Mouse (Mus musculus) splenic B cell, adult 2 months (primary cell): ENCODE data around the gene Fcrlb.
A peak's percentile ranks its signal among the peaks of the same experiment; 100 is the strongest.

Experiments used
- DNase-seq: peaks from one replicate; pipeline ENCODE4 v3.0.0-alpha.2; 2011; ENCODE audit warnings: low read depth, low spot score
- H3K27me3 ChIP-seq: 2 replicates; pipeline ENCODE4 v1.6.1; 2012; ENCODE audit warnings: mild to moderate bottlenecking, low read length, moderate library complexity, mixed read lengths; ENCODE audit not compliant: control insufficient read depth, poor library complexity, insufficient read depth, severe bottlenecking
- H3K36me3 ChIP-seq: 2 replicates; pipeline ENCODE4 v1.6.1; 2012; ENCODE audit warnings: mild to moderate bottlenecking, low read length, moderate library complexity, mixed read lengths; ENCODE audit not compliant: control insufficient read depth, poor library complexity, insufficient read depth, severe bottlenecking

Gene Fcrlb

GRCm38 (mm10) chr1:170896651-170897281 lies 16.0 kb downstream of the Fcrlb start:
- DNase-seq: peak; percentile 74
- Histone ChIP-seq H3K36me3 (no peaks in the 10 kb centered on the region), H3K27me3 (no peaks in the 10 kb centered on the region)

GRCm38 (mm10) chr1:170894603-170895602 lies 17.8 kb downstream of the Fcrlb start:
- Histone ChIP-seq H3K27me3 (no peaks in the 10 kb centered on the region), H3K36me3 (no peaks in the 10 kb centered on the region)
- peak; percentile 85 for DNase-seq

- DNase-seq: no peak
- H3K27me3 ChIP-seq: no peaks in the 10 kb centered on the region
- H3K36me3 ChIP-seq: no peaks in the 10 kb centered on the region
These were observed 20.5 kb downstream of the Fcrlb start for GRCm38 (mm10) chr1:170892279-170892678.

- DNase-seq: no peak
- Histone ChIP-seq H3K27me3 (no peaks in the 10 kb centered on the region), H3K36me3 (no peaks in the 10 kb centered on the region)
These were observed 21.1 kb downstream of the Fcrlb start for GRCm38 (mm10) chr1:170891646-170892045.

- Histone ChIP-seq H3K36me3 (no peaks in the 10 kb centered on the region), H3K27me3 (no peaks in the 10 kb centered on the region)
- DNase-seq: no peak
These were observed 23.4 kb downstream of the Fcrlb start for GRCm38 (mm10) chr1:170889310-170889709.

GRCm38 (mm10) chr1:170886044-170886458 lies 26.7 kb downstream of the Fcrlb start:
- Histone ChIP-seq H3K36me3 (no peaks in the 10 kb centered on the region), H3K27me3 (no peaks in the 10 kb centered on the region)
- DNase-seq: no peak

GRCm38 (mm10) chr1:170884978-170885561 lies 27.7 kb downstream of the Fcrlb start, which contains the start of the genes Gm26620 and Dusp12:
Gene Gm26620, plus strand, starts transcription at chr1:170885065.
Gene Dusp12, minus strand, starts transcription at chr1:170885540.
- 0 out of 2 replicates have a peak, but pooled peaks cover 3% of the 10 kb centered on the region for H3K36me3 ChIP-seq
- no peaks in the 10 kb centered on the region for H3K27me3 ChIP-seq
- DNase-seq: peak; percentile 91

- DNase-seq: no peak
- peaks cover 3% of the 10 kb centered on the region; the same call in 1 of the 2 replicates for H3K36me3 ChIP-seq
- H3K27me3 ChIP-seq: no peaks in the 10 kb centered on the region
These were observed 28.4 kb downstream of the Fcrlb start for GRCm38 (mm10) chr1:170884390-170884789.

- DNase-seq: no peak
- Histone ChIP-seq H3K36me3 (peaks cover 3% of the 10 kb centered on the region; the same call in 1 of the 2 replicates), H3K27me3 (no peaks in the 10 kb centered on the region)
These were observed 29.7 kb downstream of the Fcrlb start for GRCm38 (mm10) chr1:170882915-170883485.

- H3K36me3 ChIP-seq: peaks cover 11% of the 10 kb centered on the region
- H3K27me3 ChIP-seq: no peaks in the 10 kb centered on the region
- no peak for DNase-seq
These were observed 35.8 kb downstream of the Fcrlb start for GRCm38 (mm10) chr1:170876906-170877305.

GRCm38 (mm10) chr1:170875676-170876075 lies 37.1 kb downstream of the Fcrlb start:
- Histone ChIP-seq H3K36me3 (peaks cover 11% of the 10 kb centered on the region), H3K27me3 (no peaks in the 10 kb centered on the region)
- DNase-seq: no peak

GRCm38 (mm10) chr1:170871961-170872360 lies 40.8 kb downstream of the Fcrlb start:
- H3K27me3 ChIP-seq: no peaks in the 10 kb centered on the region
- peaks cover 7% of the 10 kb centered on the region; the same call in 1 of the 2 replicates for H3K36me3 ChIP-seq
- no peak for DNase-seq

GRCm38 (mm10) chr1:170871402-170871801 lies 41.3 kb downstream of the Fcrlb start:
- Histone ChIP-seq H3K27me3 (no peaks in the 10 kb centered on the region), H3K36me3 (peaks cover 5% of the 10 kb centered on the region; the same call in 1 of the 2 replicates)
- no peak for DNase-seq

GRCm38 (mm10) chr1:170868905-170869283 lies 43.8 kb downstream of the Fcrlb start:
- Histone ChIP-seq H3K27me3 (no peaks in the 10 kb centered on the region), H3K36me3 (no peaks in the 10 kb centered on the region)
- no peak for DNase-seq
